Mouse (Mus musculus): ENCODE results near the gene Tmcc1.

DNA sequence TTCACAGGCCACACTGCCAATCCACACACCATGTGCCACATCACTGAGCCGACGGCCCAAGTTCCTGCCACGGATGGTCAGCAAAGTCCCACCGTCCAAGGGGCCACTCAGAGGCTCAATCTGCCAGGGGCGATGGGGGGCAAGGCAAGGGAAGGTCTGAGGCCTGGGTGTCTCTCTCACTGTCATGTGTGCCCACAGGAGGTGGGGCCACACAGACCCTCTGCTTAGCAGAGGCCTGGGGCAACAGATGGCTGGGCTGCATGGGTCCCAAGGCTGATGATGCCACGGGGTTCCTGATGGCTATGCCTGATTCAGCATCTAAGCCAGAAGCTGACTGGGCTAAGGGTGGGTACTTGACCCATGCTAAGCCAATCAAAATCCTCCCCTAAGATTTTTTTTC, 224.6 kb downstream of the Tmcc1 start:
- TF ChIP-seq GATA1 (IDR thresholded peaks at IDR 0.05; ENCODE audit: borderline replicate concordance, low read length) (no peak), FLI1 (IDR thresholded peaks at IDR 0.05; ENCODE audit: low read length) (no peak)
